Mouse (Mus musculus): ENCODE results near the gene Olfr506. TPM values are rescaled to one million over a fixed set of nuclear protein-coding genes. Genes with fewer than 3 reads are reported as not detected.
"Not testable (repeated sequence)": the region's sequence is repeated elsewhere in the genome, so short reads cannot be mapped to it uniquely, and the experiment has no call there.

Gene Olfr506
- not detected in 3 replicates for total RNA-seq (2017)

DNA sequence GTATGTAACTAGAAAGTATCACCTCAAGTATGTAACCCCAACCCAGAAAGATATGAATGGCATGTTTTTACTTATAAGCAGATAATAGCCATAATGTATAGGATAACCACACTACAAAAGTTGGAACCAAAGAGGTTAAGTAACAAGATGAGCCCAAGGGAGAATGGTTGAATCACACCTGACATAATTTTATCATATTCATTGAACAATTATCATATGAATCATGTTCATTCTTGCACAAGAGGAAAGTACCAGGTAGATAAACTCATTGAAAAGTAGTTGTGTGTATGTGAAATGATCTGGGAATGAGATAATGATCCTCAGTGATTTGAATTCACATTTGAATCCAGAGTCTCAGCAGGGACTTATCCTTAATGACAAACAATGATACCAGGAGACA is at the start of gene Olfr506:
TSS of gene Olfr506 (plus strand) at position 301 of the 400 bp plus-strand sequence.
- ATAC-seq (replicated peaks; ENCODE audit: insufficient number of reproducible peaks, low FRiP score, low TSS enrichment, poor library complexity, severe bottlenecking): no peak

DNA sequence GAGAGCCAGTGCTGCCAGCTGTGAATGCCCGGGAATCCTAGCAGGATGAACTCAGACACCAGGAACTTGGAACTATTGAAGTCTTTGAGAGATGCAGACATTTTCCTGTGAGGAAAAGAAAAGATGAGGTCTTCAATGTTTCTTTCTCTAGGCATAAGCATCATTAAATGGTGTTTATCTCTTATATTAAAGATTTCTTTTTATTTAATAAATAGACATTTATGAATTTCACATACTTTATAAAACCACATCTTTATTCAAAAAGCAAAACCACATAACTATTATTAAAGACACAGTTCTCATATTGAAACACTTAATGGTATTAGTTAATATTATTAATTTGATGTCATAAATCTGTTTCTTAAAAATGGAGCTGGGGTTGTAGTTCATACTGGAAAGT is 44.9 kb upstream of the Olfr506 start, which contains the start of gene Olfr504:
TSS of gene Olfr504 (minus strand) at position 101 of the 400 bp plus-strand sequence.
- ATAC-seq (replicated peaks; ENCODE audit: insufficient number of reproducible peaks, low FRiP score, low TSS enrichment, poor library complexity, severe bottlenecking): no peak

DNA sequence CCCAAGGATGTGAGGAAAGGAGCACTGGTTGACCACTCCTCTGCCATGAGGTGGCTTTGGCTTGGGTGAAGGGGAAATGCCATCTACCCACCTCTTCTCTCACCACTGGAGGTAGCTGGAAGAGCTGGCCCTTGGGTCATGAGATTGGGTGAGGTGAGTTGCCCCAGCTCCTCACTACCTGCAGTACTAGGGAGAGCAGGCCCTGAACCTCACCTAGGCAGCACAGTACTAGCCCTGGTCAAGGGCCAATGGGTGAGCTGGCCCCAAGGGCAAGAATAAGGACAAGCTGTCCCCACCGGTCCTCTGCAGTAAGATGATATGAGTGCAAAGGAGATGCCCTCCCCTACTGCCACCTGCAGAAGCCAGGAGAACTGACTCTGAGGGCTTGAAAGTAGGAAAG is 20.8 kb upstream of the Olfr506 start:
- no peak for ATAC-seq (replicated peaks; ENCODE audit: insufficient number of reproducible peaks, low FRiP score, low TSS enrichment, poor library complexity, severe bottlenecking)

DNA sequence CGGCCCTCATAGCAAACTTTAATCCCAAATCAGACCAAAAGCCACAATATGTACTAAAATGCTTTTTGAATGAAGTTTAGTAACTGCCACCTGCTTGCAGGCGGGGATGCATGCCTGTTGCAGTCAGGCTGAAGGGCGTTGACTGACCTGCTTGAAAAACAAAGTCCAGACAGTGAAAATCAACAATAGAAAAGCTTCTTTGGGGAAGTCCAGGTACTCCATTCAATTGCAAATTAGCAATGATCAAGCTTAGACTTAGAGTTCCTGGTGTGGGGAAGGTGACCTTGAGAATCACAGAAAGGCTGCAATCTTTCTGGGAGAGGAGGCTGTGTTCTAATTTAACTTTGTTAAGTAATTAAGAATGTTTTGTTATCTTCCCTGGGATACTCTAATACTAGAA is 8.7 kb upstream of the Olfr506 start:
- not testable (repeated sequence) for ATAC-seq (replicated peaks; ENCODE audit: insufficient number of reproducible peaks, low FRiP score, low TSS enrichment, poor library complexity, severe bottlenecking)

DNA sequence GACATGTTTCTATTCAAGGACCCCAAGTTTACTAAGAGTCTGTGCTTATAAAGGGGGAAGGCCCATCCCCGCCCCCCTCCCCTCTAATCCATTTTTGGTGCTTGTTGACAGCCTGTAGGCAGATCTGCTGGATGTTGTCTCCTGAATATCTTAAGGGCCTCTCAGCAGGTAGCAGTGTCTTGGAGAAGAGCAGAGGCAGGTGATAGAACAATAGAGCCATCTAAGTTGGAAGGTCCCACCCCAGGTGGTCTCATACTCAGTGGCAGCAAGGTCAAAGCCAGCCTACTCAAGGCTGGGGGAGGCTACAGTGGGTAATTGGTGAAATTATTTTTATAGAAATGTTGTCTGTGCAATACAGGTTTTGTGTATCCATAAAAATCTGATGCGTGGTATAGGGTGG is 3.5 kb downstream of the Olfr506 start:
- ATAC-seq (replicated peaks; ENCODE audit: insufficient number of reproducible peaks, low FRiP score, low TSS enrichment, poor library complexity, severe bottlenecking): no peak

DNA sequence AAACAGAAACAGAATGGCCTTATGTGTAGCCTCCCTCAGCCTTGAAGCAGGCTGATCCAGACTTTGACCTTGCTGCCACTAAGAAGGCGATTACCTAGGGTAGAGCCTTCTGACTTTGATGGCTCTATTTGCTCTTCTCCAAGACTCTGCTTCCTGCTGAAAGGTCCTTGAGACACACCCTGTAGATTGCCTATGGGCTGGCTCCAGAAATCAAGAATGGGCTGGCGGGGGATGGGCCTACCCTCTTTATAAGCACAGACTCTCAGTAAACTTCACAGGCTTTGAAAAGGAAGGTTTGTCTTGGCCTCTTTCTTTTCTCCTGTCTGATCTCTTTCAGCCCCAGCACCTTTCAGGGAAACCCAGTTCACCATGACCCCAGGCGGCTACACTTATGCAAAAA is 6.2 kb downstream of the Olfr506 start:
- ATAC-seq (replicated peaks; ENCODE audit: insufficient number of reproducible peaks, low FRiP score, low TSS enrichment, poor library complexity, severe bottlenecking): not testable (repeated sequence)

DNA sequence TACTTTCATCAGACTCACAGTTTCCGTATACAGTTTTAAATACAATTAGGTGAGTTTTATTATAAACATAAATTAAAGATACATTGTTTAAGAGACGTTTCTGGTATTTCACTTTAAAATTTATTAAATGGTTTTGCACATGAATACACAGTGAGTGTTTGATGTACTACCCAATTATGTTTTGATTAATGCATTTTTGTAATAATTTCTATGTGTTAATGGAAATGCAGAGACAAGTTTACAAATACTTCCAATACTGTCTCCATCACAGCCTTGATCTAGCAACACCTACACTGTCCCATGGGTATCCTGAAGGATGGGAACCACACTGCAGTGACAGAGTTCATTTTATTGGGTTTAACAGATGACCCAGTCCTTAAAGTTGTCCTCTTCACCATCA is 10.9 kb downstream of the Olfr506 start, which contains the start of gene Olfr507:
TSS of gene Olfr507 (plus strand) at position 301 of the 400 bp plus-strand sequence.
- ATAC-seq (replicated peaks; ENCODE audit: insufficient number of reproducible peaks, low FRiP score, low TSS enrichment, poor library complexity, severe bottlenecking): no peak

DNA sequence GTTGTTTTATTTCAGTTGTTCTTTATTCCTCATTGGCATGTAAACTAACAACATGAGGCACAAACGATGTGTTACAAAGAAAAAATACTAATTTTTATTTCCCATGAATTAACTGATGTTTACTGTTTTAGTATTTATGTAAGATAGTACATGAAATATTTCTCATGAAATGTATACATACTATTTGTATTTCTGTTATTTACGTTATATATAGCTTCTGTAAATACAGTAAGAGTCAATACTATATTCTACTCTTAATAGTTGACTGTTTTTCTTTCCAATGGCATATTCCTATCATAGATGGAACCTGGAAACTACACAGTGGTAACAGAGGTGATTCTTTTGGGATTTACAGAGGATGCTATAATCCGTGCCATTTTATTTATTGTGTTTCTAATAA is 19.1 kb downstream of the Olfr506 start, which contains the start of gene Olfr508:
TSS of gene Olfr508 (plus strand) at position 301 of the 400 bp plus-strand sequence.
- no peak for ATAC-seq (replicated peaks; ENCODE audit: insufficient number of reproducible peaks, low FRiP score, low TSS enrichment, poor library complexity, severe bottlenecking)

DNA sequence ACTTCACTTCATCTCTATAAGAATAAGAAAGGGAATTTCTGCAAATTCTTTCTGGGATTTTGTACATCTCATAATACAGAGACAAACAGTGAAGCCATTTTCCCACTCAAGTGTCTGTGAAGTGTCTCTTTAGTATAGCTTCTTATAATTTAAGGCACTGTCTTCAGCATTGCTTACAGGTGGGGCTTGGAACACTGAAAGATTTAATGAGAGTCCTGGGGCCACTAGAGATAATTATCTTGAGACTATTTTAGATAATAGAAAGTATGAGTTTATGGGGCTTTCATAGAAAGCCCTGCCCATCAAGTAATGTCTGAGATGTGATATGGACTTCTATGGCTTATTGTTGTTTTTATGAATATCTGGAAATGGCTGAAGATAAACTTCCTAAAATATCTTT is 41.2 kb downstream of the Olfr506 start, which contains the start of gene Olfr509:
TSS of gene Olfr509 (minus strand) at position 101 of the 400 bp plus-strand sequence.
- ATAC-seq (replicated peaks; ENCODE audit: insufficient number of reproducible peaks, low FRiP score, low TSS enrichment, poor library complexity, severe bottlenecking): no peak

DNA sequence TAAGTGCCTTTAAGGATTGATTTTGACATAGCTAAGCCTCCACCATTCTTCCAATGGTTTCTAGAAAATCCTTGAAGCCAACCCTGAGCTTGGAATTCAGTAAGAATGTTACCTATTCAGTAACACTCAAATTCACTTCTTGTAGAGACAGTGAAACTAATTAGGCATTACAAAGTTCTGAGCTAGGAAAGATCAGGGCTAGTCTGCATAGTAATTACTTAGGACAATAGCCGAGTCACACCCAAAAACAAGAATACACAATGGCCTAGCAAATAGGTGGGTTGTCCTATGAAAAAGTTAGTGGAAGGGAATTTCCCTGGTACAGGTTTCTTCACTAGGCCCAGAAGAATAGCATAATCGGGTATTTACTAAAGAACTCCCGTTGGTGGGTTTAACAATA is 51.8 kb downstream of the Olfr506 start:
- no peak for ATAC-seq (replicated peaks; ENCODE audit: insufficient number of reproducible peaks, low FRiP score, low TSS enrichment, poor library complexity, severe bottlenecking)

Other genes with a start within 250 kb of the Olfr506 start
- gene Olfr494, start 245.5 kb upstream of the Olfr506 start, total RNA-seq (2017): not detected in 3 replicates
- gene Olfr495, start 217.6 kb upstream of the Olfr506 start, total RNA-seq (2017): not detected in 3 replicates
- not detected in 3 replicates for gene Olfr497, start 190.4 kb upstream of the Olfr506 start, total RNA-seq (2017)
- not detected in 3 replicates for gene Olfr498, start 145.5 kb upstream of the Olfr506 start, total RNA-seq (2017)
- gene Olfr502, start 85.7 kb upstream of the Olfr506 start, total RNA-seq (2017): not detected in 3 replicates
- gene Olfr503, start 66.3 kb upstream of the Olfr506 start, total RNA-seq (2017): not detected in 3 replicates
- not detected in 3 replicates for gene Olfr504, start 45.0 kb upstream of the Olfr506 start, total RNA-seq (2017)
- gene Olfr507, start 11.0 kb downstream of the Olfr506 start, total RNA-seq (2017): not detected in 3 replicates
- gene Olfr508, start 19.2 kb downstream of the Olfr506 start, total RNA-seq (2017): not detected in 3 replicates
- not detected in 3 replicates for gene Olfr509, start 41.1 kb downstream of the Olfr506 start, total RNA-seq (2017)
- gene Olfr510, start 55.6 kb downstream of the Olfr506 start, total RNA-seq (2017): not detected in 3 replicates
- 0.96 TPM in 1 of 3 replicates, not detected in the others for gene Olfr512, start 102.5 kb downstream of the Olfr506 start, total RNA-seq (2017)
- gene Olfr513, start 140.2 kb downstream of the Olfr506 start, total RNA-seq (2017): not detected in 3 replicates
- gene Olfr514, start 215.2 kb downstream of the Olfr506 start, total RNA-seq (2017): not detected in 3 replicates
- not detected in 3 replicates for gene Olfr516, start 239.7 kb downstream of the Olfr506 start, total RNA-seq (2017)

All from monocyte, adult 5-6 weeks (primary cell).